Mouse (Mus musculus) forebrain, embryonic 10.5 days (tissue): ENCODE results near the gene Hspa1l. TPM values are rescaled to one million over a fixed set of nuclear protein-coding genes. Genes with fewer than 3 reads are reported as not detected.
A peak's percentile ranks its signal among the peaks of the same experiment; 100 is the strongest.
"Not testable (repeated sequence)": the region's sequence is repeated elsewhere in the genome, so short reads cannot be mapped to it uniquely, and the experiment has no call there.

Experiments
- DNase-seq: peaks from one replicate; pipeline ENCODE4 v3.0.0-alpha.2; 2017; ENCODE audit warnings: low spot score; ENCODE audit errors: extremely low spot score
- H3K27ac ChIP-seq: fragments of 300-500 bp; sonication (generic); 2 replicates; pipeline ENCODE4 v1.5.1; 2016; ENCODE audit warnings: mild to moderate bottlenecking
- H3K27me3 ChIP-seq: fragments of 300-500 bp; sonication (generic); 2 replicates; pipeline ENCODE4 v1.6.1; 2016; ENCODE audit warnings: mild to moderate bottlenecking; ENCODE audit not compliant: poor library complexity, severe bottlenecking
- H3K36me3 ChIP-seq: fragments of 300-500 bp; sonication (generic); replicated peaks from 2 replicates; pipeline ENCODE4 v1.6.1; 2016; ENCODE audit warnings: mild to moderate bottlenecking, moderate library complexity
- H3K4me1 ChIP-seq: fragments of 300-500 bp; sonication (generic); 2 replicates; pipeline ENCODE4 v1.6.1; 2016
- H3K4me3 ChIP-seq: fragments of 300-500 bp; sonication (generic); 2 replicates; pipeline ENCODE4 v1.5.1; 2016; ENCODE audit warnings: mild to moderate bottlenecking, moderate library complexity
- H3K9me3 ChIP-seq: fragments of 300-500 bp; sonication (generic); 2 replicates; pipeline ENCODE4 v1.6.1; 2016; ENCODE audit warnings: mild to moderate bottlenecking, moderate library complexity
- WGBS: fragments of 180-500 bp; shearing (Covaris S2); methylation state at CpG from one replicate; pipeline ENCODE4 v1.1.7; 2016; 5-methylcytosine and 5-hydroxymethylcytosine counted together
- polyA plus RNA-seq: library from polyadenylated mRNA; unstranded; fragments of >200 nt; fragmentation: Nextera tagmentation; extraction: Ambion mirVana; gene quantifications from 2 replicates; pipeline ENCODE4 v1.2.1, GENCODE M21; 2016

The Hspa1l gene
- polyA plus RNA-seq, result 1.1 TPM in 2 replicates

- H3K9me3 ChIP-seq, H3K36me3 ChIP-seq, H3K4me1 ChIP-seq: not testable (repeated sequence)
- DNase-seq, result peak; percentile 77
- WGBS, result under 1% methylated on average over 33 of the region's 33 CpGs
- Histone ChIP-seq H3K4me3 (peak within 1 kb of the TSS; percentile 57), H3K27me3 (peaks cover 51% of the 10 kb centered on the region), H3K27ac (peak within 1 kb of the TSS; percentile 78)
Observed at GRCm38 (mm10) chr17:34972069-34972749, at the start of gene Hspa1l, which contains the start of gene Hspa1a. Gene Hspa1l, plus strand, starts transcription at chr17:34972703. Gene Hspa1a, minus strand, starts transcription at chr17:34972156.

GRCm38 (mm10) chr17:34922939-34923338 is 49.6 kb upstream of the Hspa1l start:
- Histone ChIP-seq H3K4me3 (no peak overlapping the region), H3K27ac (no peak overlapping the region), H3K36me3 (no peaks in the 10 kb centered on the region), H3K4me1 (no peaks in the 10 kb centered on the region), H3K27me3 (no peaks in the 10 kb centered on the region), H3K9me3 (no peaks in the 10 kb centered on the region)
- WGBS, result 62% methylated on average over 6 of the region's 6 CpGs
- no peak for DNase-seq

GRCm38 (mm10) chr17:34924258-34924657 is 48.2 kb upstream of the Hspa1l start:
- Histone ChIP-seq H3K4me1 (no peaks in the 10 kb centered on the region), H3K27ac (no peak overlapping the region), H3K9me3 (no peaks in the 10 kb centered on the region), H3K4me3 (no peak overlapping the region), H3K36me3 (no peaks in the 10 kb centered on the region), H3K27me3 (no peaks in the 10 kb centered on the region)
- no peak for DNase-seq
- 72% methylated on average over 5 of the region's 5 CpGs for WGBS

GRCm38 (mm10) chr17:34927306-34928019 is 45.0 kb upstream of the Hspa1l start:
- Histone ChIP-seq H3K4me3 (no peak overlapping the region), H3K27me3 (peaks cover 7% of the 10 kb centered on the region), H3K27ac (no peak overlapping the region), H3K4me1 (peaks cover 18% of the 10 kb centered on the region), H3K9me3 (no peaks in the 10 kb centered on the region), H3K36me3 (no peaks in the 10 kb centered on the region)
- WGBS, result 89% methylated on average over 18 of the region's 18 CpGs
- no peak for DNase-seq

GRCm38 (mm10) chr17:34928841-34929240 is 43.7 kb upstream of the Hspa1l start:
- Histone ChIP-seq H3K4me1 (peaks cover 22% of the 10 kb centered on the region), H3K27me3 (peaks cover 12% of the 10 kb centered on the region), H3K27ac (no peak overlapping the region), H3K36me3 (peaks cover under 1% of the 10 kb centered on the region; the same call in 1 of the 2 replicates), H3K4me3 (no peak overlapping the region), H3K9me3 (no peaks in the 10 kb centered on the region)
- no peak for DNase-seq
- WGBS, result 80% methylated on average over 4 of the region's 4 CpGs

GRCm38 (mm10) chr17:34931061-34931734 is 41.3 kb upstream of the Hspa1l start, which contains the start of gene Neu1:
Gene Neu1, plus strand, starts transcription at chr17:34931253.
- peak; percentile 99 for DNase-seq
- Histone ChIP-seq H3K36me3 (peaks cover 21% of the 10 kb centered on the region), H3K4me1 (peaks cover 38% of the 10 kb centered on the region), H3K27me3 (peaks cover 12% of the 10 kb centered on the region), H3K4me3 (peak within 1 kb of the TSS; percentile 78), H3K9me3 (no peaks in the 10 kb centered on the region), H3K27ac (peak within 1 kb of the TSS; percentile 84)
- WGBS, result under 1% methylated on average over 38 of the region's 38 CpGs

GRCm38 (mm10) chr17:34931735-34932098 is 40.8 kb upstream of the Hspa1l start:
- Histone ChIP-seq H3K27ac (peak overlapping the region; percentile 84), H3K36me3 (peaks cover 21% of the 10 kb centered on the region), H3K4me1 (peaks cover 38% of the 10 kb centered on the region), H3K27me3 (peaks cover 12% of the 10 kb centered on the region), H3K9me3 (no peaks in the 10 kb centered on the region), H3K4me3 (peak overlapping the region; percentile 78)
- DNase-seq, result no peak
- 13% methylated on average over 14 of the region's 14 CpGs for WGBS

- H3K27ac ChIP-seq, result peak overlapping the region; percentile 84; the same call in 1 of the 2 replicates
- H3K36me3 ChIP-seq, result peaks cover 21% of the 10 kb centered on the region
- H3K4me1 ChIP-seq, result peaks cover 38% of the 10 kb centered on the region
- DNase-seq, result no peak
- no peaks in the 10 kb centered on the region for H3K9me3 ChIP-seq
- WGBS, result 91% methylated on average over 8 of the region's 8 CpGs
- H3K27me3 ChIP-seq, result peaks cover 12% of the 10 kb centered on the region
- peak overlapping the region; percentile 78 for H3K4me3 ChIP-seq
Observed at GRCm38 (mm10) chr17:34932287-34932686, 40.2 kb upstream of the Hspa1l start.

- Histone ChIP-seq H3K36me3 (peaks cover 21% of the 10 kb centered on the region), H3K27me3 (peaks cover 12% of the 10 kb centered on the region), H3K4me1 (peaks cover 38% of the 10 kb centered on the region), H3K9me3 (no peaks in the 10 kb centered on the region), H3K4me3 (peak overlapping the region; percentile 18), H3K27ac (peak overlapping the region; percentile 30; the same call in 1 of the 2 replicates)
- 68% methylated on average over 24 of the region's 24 CpGs for WGBS
- no peak for DNase-seq
Observed at GRCm38 (mm10) chr17:34934031-34934430, 38.5 kb upstream of the Hspa1l start.

- no peak for DNase-seq
- no peak overlapping the region for H3K4me3 ChIP-seq
- no peak overlapping the region for H3K27ac ChIP-seq
- H3K36me3 ChIP-seq, result peaks cover 21% of the 10 kb centered on the region
- peaks cover 38% of the 10 kb centered on the region for H3K4me1 ChIP-seq
- no peaks in the 10 kb centered on the region for H3K9me3 ChIP-seq
- 54% methylated on average over 8 of the region's 8 CpGs for WGBS
- peaks cover 12% of the 10 kb centered on the region for H3K27me3 ChIP-seq
Observed at GRCm38 (mm10) chr17:34934830-34935229, 37.7 kb upstream of the Hspa1l start.

GRCm38 (mm10) chr17:34937960-34938505 is 34.5 kb upstream of the Hspa1l start:
- Histone ChIP-seq H3K4me3 (no peak overlapping the region), H3K27me3 (no peaks in the 10 kb centered on the region; the same call in 1 of the 2 replicates), H3K36me3 (peaks cover 21% of the 10 kb centered on the region), H3K27ac (no peak overlapping the region), H3K9me3 (no peaks in the 10 kb centered on the region), H3K4me1 (peaks cover 35% of the 10 kb centered on the region)
- DNase-seq, result no peak
- WGBS, result 91% methylated on average over 6 of the region's 6 CpGs

- Histone ChIP-seq H3K36me3 (no peaks in the 10 kb centered on the region), H3K27me3 (no peaks in the 10 kb centered on the region), H3K9me3 (no peaks in the 10 kb centered on the region; the same call in 1 of the 2 replicates), H3K4me1 (peaks cover 15% of the 10 kb centered on the region), H3K4me3 (peak overlapping the region; percentile 46), H3K27ac (peak overlapping the region; percentile 84)
- 6% methylated on average over 15 of the region's 15 CpGs for WGBS
- DNase-seq, result peak; percentile 70
Observed at GRCm38 (mm10) chr17:34941344-34942041, 31.0 kb upstream of the Hspa1l start.
